Mouse (Mus musculus) bone marrow macrophage, adult 2 months (primary cell): ENCODE results near the gene Fbxl17.

Experiments used
- CTCF ChIP-seq: IDR thresholded peaks from 2 replicates; pipeline ENCODE4 v1.5.1; 2012; ENCODE audit warnings: low read depth, mild to moderate bottlenecking, low read length, moderate library complexity
- POLR2A ChIP-seq: IDR thresholded peaks from 2 replicates; pipeline ENCODE4 v1.6.1; 2012; ENCODE audit warnings: mild to moderate bottlenecking, low read depth, low read length, borderline replicate concordance

DNA sequence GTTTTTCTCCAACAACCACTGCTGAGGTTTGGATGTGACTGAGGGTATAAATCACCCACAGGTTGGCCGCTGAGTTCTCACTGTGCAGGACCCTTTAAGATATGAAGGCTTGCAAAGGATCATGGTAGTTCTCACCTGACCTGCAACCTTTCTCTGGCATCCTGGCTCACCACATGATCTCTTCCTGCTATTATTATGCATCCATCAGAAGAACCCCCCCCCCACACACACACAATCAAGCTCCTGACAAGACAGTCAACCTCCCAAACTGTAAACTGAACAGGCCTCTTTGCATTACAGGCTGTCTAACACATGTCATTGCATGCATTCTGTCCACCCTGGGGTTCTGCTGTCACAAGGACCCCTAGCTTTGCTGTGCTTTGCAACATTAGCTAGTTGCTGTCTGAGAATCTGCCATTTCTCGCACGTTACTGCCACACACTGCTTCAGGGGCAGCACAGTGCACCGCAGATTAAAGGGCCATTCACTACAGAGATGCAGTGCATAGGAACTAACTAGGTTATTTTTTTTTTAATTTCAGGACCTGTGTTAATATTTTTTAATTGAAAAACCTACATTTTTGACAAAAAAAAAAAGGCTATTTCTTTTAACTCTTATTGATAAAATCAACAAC is 148.8 kb downstream of the Fbxl17 start:
- no peak for TF ChIP-seq POLR2A
- no peak for TF ChIP-seq CTCF
